Mouse (Mus musculus) cerebellum, postnatal 25 days (tissue): ENCODE measurements around the gene Ppp6r2.

Source experiments
- DNase-seq, 2 experiments: peaks; one replicate each; pipeline ENCODE4 v3.0.0; 2021; ENCODE audit warnings: mixed read lengths in 2 of 2

The Ppp6r2 gene

DNA sequence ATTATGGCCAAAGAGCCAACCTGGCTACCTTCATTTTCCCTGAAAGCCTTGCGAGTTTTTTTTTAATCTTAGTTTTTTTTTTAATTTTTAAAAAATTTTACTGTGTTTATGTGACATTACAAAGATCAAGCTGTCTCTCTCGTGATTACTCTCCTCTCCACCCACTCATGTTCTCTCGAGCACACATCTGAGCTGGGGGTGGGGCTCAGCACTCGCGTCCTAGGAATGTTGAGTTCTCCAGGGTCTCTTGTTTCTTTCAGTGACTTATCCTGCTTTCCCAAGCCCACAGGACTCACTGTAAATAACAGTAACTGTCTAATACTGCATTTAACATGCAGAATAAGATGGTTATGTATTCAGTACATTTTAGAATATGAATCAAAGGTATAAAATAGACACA lies 53.1 kb downstream of the Ppp6r2 start:
- no peak for DNase-seq

DNA sequence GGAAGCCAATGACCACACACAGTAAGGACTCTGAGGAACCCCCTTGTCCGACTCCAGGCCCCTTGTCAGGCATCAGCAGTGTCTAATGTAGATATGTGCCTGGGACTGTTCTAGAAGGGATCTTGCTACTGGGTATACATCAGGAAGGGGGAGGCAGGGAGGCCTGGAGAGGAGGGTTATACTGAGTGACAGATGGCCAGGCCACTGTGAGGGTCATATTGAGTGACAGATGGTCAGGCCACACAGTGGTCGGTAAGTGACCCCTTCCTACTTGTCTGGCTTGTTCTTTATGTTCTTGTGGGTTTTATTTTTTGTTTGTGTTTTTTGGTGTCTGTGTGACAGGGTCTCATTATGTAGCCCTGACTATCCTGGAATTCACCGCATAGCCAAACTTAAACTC lies 64.1 kb downstream of the Ppp6r2 start:
- DNase-seq = peak; percentile 17 to 29

GRCm38 (mm10) chr15:89277366-89277765 lies 66.0 kb downstream of the Ppp6r2 start:
- DNase-seq = no peak

- no peak for DNase-seq
These were observed 71.2 kb downstream of the Ppp6r2 start for GRCm38 (mm10) chr15:89282546-89282945.

- DNase-seq = no peak
These were observed 72.7 kb downstream of the Ppp6r2 start for GRCm38 (mm10) chr15:89284094-89284493.

GRCm38 (mm10) chr15:89285004-89285403 lies 73.7 kb downstream of the Ppp6r2 start:
- DNase-seq = peak in 1 of 2 experiments; percentile 49

- no peak for DNase-seq
These were observed 74.1 kb downstream of the Ppp6r2 start for GRCm38 (mm10) chr15:89285478-89285877.

- peak; percentile 60 to 69 for DNase-seq
These were observed 74.8 kb downstream of the Ppp6r2 start for GRCm38 (mm10) chr15:89286114-89286513.

DNA sequence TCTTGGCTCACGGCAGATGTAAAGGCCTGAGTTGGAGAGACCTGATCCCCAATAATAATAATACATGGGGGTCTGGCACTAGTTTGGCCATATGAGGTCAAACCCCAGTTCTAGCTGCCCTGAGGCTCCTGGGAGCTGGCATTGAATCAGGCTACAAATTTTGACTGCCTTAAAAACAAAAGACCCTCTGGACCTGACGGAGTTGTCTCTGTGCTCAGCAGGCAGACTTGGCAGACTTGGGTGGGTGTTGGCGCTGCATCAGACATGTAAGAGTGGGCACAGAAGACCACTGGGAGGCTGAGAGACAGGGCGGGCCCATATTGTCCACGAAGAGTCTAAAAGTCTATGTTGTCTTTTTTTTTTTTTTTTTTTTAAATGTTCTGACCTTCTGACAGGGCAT lies 75.2 kb downstream of the Ppp6r2 start:
- peak in 1 of 2 experiments; percentile 46 for DNase-seq

GRCm38 (mm10) chr15:89288227-89288767 lies 76.9 kb downstream of the Ppp6r2 start:
- peak; percentile 47 to 61 for DNase-seq

GRCm38 (mm10) chr15:89289455-89289854 lies 78.1 kb downstream of the Ppp6r2 start:
- DNase-seq = peak in 1 of 2 experiments; percentile 37

GRCm38 (mm10) chr15:89291521-89291920 lies 80.2 kb downstream of the Ppp6r2 start:
- DNase-seq = no peak

GRCm38 (mm10) chr15:89292795-89293194 lies 81.4 kb downstream of the Ppp6r2 start:
- no peak for DNase-seq

DNA sequence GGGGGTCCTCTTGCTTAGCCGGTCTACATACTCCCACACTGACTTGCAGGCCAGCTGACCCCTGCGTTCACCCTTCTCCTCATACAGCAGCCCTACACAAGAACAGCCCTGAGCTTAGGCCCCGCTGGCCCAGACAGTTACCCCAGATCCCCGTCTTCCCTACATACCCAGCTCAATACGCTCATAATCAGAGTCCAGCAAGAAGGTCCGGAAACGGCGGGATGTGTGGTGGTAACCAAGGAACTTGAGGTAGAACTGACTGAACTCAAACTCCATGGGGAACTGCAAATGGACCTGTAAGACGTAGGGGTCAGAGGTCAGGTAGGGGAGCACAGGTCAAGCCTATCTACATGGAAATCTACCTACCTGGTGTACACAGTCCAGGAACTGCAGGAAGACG lies 82.4 kb downstream of the Ppp6r2 start:
- DNase-seq = no peak

DNA sequence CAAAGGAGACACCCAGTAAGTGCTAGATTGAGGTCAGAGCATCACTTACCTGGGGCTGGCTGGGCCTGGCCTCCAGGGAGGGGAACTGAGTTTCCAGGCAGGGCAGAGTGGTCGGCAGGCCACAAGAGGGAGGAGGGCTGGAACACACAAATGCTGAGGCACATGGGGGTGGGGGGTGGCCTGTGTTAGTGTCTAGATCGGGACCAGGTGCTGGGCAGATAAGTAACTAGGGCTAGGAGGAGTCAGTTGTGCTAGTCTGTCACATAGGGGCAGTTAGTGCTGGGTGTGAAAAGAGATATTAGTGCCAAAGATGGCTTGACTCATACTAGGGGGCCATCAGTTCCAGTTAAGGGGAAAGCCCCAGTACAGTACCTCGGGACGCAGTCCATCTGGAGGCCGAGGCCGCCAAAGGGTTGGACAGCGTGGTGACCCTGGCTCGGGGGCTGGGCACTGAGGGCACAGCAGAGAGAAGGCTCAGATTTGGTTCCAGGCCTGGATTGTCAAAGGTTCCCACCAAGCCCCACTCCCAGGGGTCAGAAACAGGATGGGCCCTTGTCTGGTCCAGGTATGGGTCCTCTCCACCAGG lies 84.3 kb downstream of the Ppp6r2 start:
- peak in 1 of 2 experiments; percentile 23 for DNase-seq

GRCm38 (mm10) chr15:89296465-89296864 lies 85.1 kb downstream of the Ppp6r2 start:
- peak in 1 of 2 experiments; percentile 18 for DNase-seq

- peak in 1 of 2 experiments; percentile 23 for DNase-seq
These were observed 86.3 kb downstream of the Ppp6r2 start for GRCm38 (mm10) chr15:89297695-89298094.

GRCm38 (mm10) chr15:89300180-89300579 lies 88.8 kb downstream of the Ppp6r2 start:
- DNase-seq = peak in 1 of 2 experiments; percentile 12

GRCm38 (mm10) chr15:89300600-89300999 lies 89.2 kb downstream of the Ppp6r2 start:
- peak in 1 of 2 experiments; percentile 39 for DNase-seq

DNA sequence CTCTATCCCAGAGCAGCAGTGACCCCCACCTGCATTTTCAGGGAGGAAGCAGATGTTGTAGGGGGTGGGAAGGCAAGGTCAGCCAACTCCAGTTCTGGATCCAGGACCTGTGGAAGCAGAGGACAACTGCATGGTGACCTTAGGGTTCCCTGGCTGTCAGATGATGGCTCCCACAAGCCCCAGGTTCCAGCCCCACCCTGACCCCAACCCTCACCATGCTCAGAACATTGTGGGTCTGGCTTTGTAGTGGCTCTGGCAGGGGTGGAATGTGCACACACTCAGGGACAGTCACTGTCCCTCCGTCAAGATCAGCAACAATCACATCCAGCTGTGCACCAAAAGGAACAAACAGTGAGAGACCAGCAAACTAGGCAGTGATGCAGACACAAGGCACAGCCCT lies 94.6 kb downstream of the Ppp6r2 start:
- peak in 1 of 2 experiments; percentile 8 for DNase-seq

DNA sequence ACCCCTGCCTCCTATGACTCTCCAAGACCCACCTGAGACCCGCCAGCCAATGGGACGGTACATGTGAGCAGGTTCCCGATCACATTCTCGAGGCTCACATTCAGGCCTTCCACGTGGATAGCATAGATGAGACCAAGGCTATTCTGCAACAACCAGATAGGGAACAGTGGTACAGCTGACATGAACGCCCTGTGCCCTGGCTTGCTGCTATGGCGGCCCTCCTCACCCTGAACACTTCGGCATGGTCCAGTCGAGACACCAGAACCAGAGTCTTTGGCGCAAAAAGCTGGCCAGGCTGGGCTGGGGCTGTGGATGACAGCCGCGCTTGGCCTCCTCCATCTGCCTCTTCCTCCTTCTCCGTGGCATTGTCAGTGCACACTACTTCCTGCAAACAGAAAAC lies 96.1 kb downstream of the Ppp6r2 start:
- DNase-seq = peak in 1 of 2 experiments; percentile 52

- peak; percentile 58 to 62 for DNase-seq
These were observed 97.2 kb downstream of the Ppp6r2 start for GRCm38 (mm10) chr15:89308406-89309139.

DNA sequence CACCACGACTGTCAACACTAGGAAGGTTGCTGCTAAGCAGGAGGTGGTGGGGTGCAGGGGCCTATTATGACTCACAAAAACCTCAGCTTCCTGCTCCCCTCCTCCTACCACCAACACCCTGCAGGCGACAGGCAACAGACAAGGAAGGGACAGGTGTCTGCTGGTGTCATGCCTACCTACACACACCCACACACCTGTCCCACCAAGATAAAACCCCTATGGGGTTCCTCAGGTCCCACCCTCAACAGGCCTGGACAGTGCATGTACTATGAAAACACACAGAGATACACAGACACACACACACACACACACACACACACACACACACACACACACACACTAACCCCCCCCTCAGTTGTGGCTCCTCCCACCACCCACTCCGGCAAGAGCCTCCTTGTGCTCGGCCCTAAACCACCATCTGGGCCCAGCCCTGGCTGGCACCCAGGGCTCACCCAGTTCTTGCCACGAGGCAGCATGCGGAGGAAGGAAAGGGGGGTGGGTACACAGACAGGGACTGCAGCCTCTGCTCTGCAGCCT lies 98.7 kb downstream of the Ppp6r2 start:
- DNase-seq = peak; percentile 77 to 82

DNA sequence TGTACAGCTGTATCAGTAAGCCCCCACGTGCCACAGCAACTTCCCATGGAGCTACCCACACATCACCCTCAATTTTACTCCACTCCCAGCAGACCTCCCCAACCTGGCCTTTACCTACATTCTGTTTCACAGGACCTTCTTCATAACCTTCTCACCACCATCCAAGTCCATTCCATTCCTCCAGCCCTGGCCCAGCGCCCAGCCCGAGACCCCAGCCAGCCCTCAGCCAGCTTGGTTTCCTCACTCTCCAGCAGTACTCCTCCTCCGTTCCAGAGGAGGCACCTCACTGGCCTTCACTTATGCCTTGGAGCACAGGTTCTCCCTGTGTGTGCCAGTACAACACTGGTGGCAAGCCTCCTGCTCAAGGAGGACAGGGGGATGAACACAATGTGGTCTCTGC lies 102.0 kb downstream of the Ppp6r2 start:
- DNase-seq = no peak
